Mouse (Mus musculus) forebrain, embryonic 12.5 days (tissue): ENCODE measurements around the gene Mfsd9. TPM values are rescaled to one million over a fixed set of nuclear protein-coding genes. Genes with fewer than 3 reads are reported as not detected.
A peak's percentile ranks its signal among the peaks of the same experiment; 100 is the strongest.

Source experiments
- ATAC-seq: fragments of 200-750 bp; cut with Nextera tagmentation; 2 replicates; pipeline ENCODE4 v1.8.0; 2017; ENCODE audit warnings: moderate TSS enrichment; ENCODE audit not compliant: low FRiP score
- H3K27ac ChIP-seq: fragments of 300-500 bp; sonication (generic); 2 replicates; pipeline ENCODE4 v1.5.1; 2016; ENCODE audit warnings: mild to moderate bottlenecking
- H3K27me3 ChIP-seq: fragments of 300-500 bp; sonication (generic); 2 replicates; pipeline ENCODE4 v1.6.1; 2016; ENCODE audit warnings: mild to moderate bottlenecking
- H3K36me3 ChIP-seq: fragments of 300-500 bp; sonication (generic); replicated peaks from 2 replicates; pipeline ENCODE4 v1.6.1; 2016; ENCODE audit warnings: mild to moderate bottlenecking
- H3K4me1 ChIP-seq: fragments of 300-500 bp; sonication (generic); 2 replicates; pipeline ENCODE4 v1.6.1; 2016
- H3K4me2 ChIP-seq: fragments of 300-500 bp; sonication (generic); 2 replicates; pipeline ENCODE4 v1.6.1; 2016; ENCODE audit warnings: mild to moderate bottlenecking, moderate library complexity
- H3K4me3 ChIP-seq: fragments of 300-500 bp; sonication (generic); replicated peaks from 2 replicates; pipeline ENCODE4 v1.5.1; 2016; ENCODE audit warnings: mild to moderate bottlenecking
- H3K9ac ChIP-seq: fragments of 300-500 bp; sonication (generic); 2 replicates; pipeline ENCODE4 v1.6.1; 2016; ENCODE audit warnings: mild to moderate bottlenecking
- H3K9me3 ChIP-seq: fragments of 300-500 bp; sonication (generic); 2 replicates; pipeline ENCODE4 v1.6.1; 2016
- WGBS: fragments of 180-500 bp; shearing (Covaris S2); methylation state at CpG from one replicate; pipeline ENCODE4 v1.1.7; 2016; 5-methylcytosine and 5-hydroxymethylcytosine counted together
- polyA plus RNA-seq: library from polyadenylated mRNA; unstranded; fragments of >200 nt; fragmentation: Nextera tagmentation; extraction: Ambion mirVana; gene quantifications from 2 replicates; pipeline ENCODE4 v1.2.1, GENCODE M21; 2016

Gene Mfsd9
- 3.0 and 3.2 TPM in 2 replicates for polyA plus RNA-seq

GRCm38 (mm10) chr1:40790324-40791141 lies at the start of gene Mfsd9:
Mfsd9 (minus strand) TSS chr1:40790687.
- Histone ChIP-seq H3K9me3 (no peaks in the 10 kb centered on the region), H3K4me3 (peak within 1 kb of the TSS; percentile 55), H3K27ac (peak within 1 kb of the TSS; percentile 56; the same call in 1 of the 2 replicates), H3K9ac (peak within 1 kb of the TSS; percentile 47), H3K4me2 (peak within 1 kb of the TSS; percentile 71), H3K27me3 (no peaks in the 10 kb centered on the region), H3K4me1 (peaks cover 15% of the 10 kb centered on the region), H3K36me3 (no peaks in the 10 kb centered on the region)
- ATAC-seq = peak; percentile 93
- 3% methylated on average over 36 of the region's 38 CpGs for WGBS

DNA sequence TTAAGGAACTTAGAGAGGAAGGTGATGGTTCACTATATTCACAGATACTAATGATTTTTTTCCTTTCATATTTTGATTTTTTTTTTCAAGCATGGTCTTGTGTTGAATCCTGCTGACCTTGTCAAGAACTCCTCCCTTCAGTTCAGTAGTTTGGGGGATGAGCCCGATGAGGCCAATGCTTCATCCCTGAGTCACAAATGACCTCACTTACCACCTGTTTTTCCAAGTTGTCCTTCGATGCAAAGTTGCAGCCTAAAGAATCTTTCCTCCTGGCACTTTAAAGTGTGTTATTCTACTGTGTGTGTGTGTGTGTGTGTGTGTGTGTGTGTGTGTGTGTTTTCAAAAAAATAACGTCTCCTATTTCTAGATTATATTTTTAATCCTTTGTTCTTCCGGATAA lies 45.0 kb upstream of the Mfsd9 start:
- no peaks in the 10 kb centered on the region for H3K27me3 ChIP-seq
- ATAC-seq = no peak
- no peak overlapping the region for H3K4me2 ChIP-seq
- no peak overlapping the region for H3K27ac ChIP-seq
- H3K9me3 ChIP-seq = no peaks in the 10 kb centered on the region
- H3K4me1 ChIP-seq = 0 out of 2 replicates have a peak, but pooled peaks cover 4% of the 10 kb centered on the region
- WGBS = 87% methylated on average over 4 of the region's 4 CpGs
- no peak overlapping the region for H3K4me3 ChIP-seq
- H3K9ac ChIP-seq = no peak overlapping the region
- no peaks in the 10 kb centered on the region for H3K36me3 ChIP-seq

DNA sequence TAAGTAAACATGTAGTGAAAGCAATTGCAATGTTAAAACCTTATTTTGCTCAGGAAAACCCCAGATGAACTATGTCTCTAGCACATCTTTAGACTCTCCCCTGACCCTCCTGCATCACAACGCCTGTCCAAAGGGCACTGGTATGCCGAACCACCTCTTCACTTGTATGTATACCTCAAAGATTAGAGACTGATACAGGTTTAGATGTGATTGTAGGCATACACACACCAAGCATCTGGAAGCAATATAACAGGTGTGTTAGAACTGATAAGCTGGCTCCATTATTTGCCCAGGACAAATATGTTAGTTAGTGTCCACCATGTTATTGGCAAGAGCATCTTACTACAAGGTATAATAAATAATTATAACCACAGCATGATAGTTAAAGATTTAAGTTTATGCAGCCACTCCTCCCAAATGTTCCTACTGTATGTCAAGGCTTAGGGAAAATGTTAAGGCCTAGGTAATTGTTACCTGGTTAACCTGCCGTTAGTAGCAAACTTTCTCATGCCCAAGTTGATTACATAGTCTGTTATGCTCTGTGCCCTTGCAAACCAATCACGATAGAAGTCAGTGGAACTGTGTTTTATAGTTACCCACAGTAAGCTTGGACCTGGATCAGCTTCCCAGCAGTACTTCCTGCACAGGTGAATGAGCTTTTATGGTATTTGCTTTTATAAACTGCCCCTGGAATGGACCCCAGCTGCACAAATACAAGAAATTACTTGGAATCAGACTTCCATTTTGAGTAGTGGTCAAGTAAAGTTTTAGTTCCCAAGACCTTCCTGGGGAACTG lies 40.4 kb upstream of the Mfsd9 start:
- no peak for ATAC-seq
- Histone ChIP-seq H3K27me3 (no peaks in the 10 kb centered on the region), H3K27ac (no peak overlapping the region), H3K36me3 (no peaks in the 10 kb centered on the region), H3K4me1 (0 out of 2 replicates have a peak, but pooled peaks cover 2% of the 10 kb centered on the region), H3K4me2 (no peak overlapping the region), H3K9me3 (no peaks in the 10 kb centered on the region), H3K9ac (no peak overlapping the region), H3K4me3 (no peak overlapping the region)
- 84% methylated on average over 4 of the region's 4 CpGs for WGBS

GRCm38 (mm10) chr1:40829213-40829914 lies 38.9 kb upstream of the Mfsd9 start:
- H3K9ac ChIP-seq = no peak overlapping the region
- H3K27me3 ChIP-seq = no peaks in the 10 kb centered on the region
- no peak for ATAC-seq
- H3K4me2 ChIP-seq = no peak overlapping the region
- H3K4me1 ChIP-seq = no peaks in the 10 kb centered on the region
- 86% methylated on average over 10 of the region's 10 CpGs for WGBS
- no peak overlapping the region for H3K4me3 ChIP-seq
- H3K27ac ChIP-seq = no peak overlapping the region
- H3K9me3 ChIP-seq = no peaks in the 10 kb centered on the region
- H3K36me3 ChIP-seq = no peaks in the 10 kb centered on the region

DNA sequence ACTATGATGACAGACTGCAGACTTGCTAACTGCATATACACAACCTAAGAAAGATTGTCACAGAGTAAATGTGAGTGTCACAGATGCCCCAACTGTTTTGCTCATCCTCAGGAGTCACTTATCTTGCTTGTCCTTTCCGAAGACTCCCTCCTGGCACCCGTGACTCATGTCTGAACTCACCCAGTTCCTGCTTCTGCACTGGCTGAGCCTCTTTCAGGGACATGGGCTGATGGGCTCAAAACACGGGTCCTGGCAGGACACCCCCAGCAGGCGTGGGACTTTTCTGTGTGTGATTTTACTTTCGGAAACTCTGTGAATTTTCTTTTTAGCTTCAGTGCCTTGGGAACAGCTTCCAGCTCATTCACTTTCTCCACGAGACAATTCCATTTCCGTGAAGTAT lies 35.3 kb upstream of the Mfsd9 start:
- no peaks in the 10 kb centered on the region for H3K9me3 ChIP-seq
- no peaks in the 10 kb centered on the region for H3K27me3 ChIP-seq
- WGBS = 74% methylated on average over 7 of the region's 7 CpGs
- H3K36me3 ChIP-seq = no peaks in the 10 kb centered on the region
- ATAC-seq = no peak
- no peak overlapping the region for H3K4me3 ChIP-seq
- H3K4me1 ChIP-seq = no peaks in the 10 kb centered on the region
- H3K27ac ChIP-seq = no peak overlapping the region
- no peak overlapping the region for H3K4me2 ChIP-seq
- no peak overlapping the region for H3K9ac ChIP-seq

DNA sequence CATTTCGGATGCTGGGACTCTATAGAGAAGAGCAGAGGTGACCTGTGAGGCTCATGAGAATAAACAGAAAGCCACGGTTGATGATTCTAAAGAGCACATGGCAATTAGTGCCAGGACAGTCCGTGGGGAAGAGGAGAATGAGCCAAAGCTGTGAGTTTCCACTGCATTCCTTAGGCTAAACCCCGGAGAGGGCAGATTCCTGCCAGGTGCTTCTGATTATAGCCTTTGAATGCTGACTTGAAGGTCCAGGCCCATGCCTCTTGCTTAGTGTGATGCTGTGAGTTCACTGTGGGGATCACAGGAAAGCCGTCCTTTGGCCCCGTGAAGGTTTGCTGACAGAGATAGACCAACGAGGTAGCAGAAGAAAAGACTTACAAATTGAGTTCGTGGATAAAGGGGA lies 34.4 kb upstream of the Mfsd9 start:
- Histone ChIP-seq H3K36me3 (no peaks in the 10 kb centered on the region), H3K27me3 (no peaks in the 10 kb centered on the region), H3K9me3 (no peaks in the 10 kb centered on the region), H3K9ac (no peak overlapping the region), H3K4me2 (no peak overlapping the region), H3K4me1 (no peaks in the 10 kb centered on the region), H3K4me3 (no peak overlapping the region), H3K27ac (no peak overlapping the region)
- 75% methylated on average over 8 of the region's 8 CpGs for WGBS
- no peak for ATAC-seq

DNA sequence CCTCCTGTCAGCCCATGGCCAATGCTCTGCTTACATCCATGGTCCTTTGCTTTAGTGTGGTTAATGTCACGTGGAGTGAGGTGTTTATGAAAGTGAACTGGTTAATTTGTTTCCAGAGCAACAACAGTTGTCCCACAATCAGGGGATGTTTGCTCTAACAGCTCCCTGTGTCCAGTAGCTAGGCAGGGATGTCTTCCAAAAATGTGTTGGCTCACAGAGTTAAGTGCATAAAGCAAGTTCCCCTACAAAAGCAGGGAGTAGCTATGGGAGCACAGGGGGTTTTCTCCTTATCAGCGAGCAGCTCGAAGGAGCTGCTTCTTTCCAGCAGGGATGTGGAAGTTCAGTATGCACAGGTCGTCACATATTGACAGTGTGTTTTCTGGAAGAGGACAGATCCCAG lies 34.0 kb upstream of the Mfsd9 start:
- Histone ChIP-seq H3K36me3 (no peaks in the 10 kb centered on the region), H3K4me2 (no peak overlapping the region), H3K27ac (no peak overlapping the region), H3K27me3 (no peaks in the 10 kb centered on the region), H3K4me3 (no peak overlapping the region), H3K9me3 (no peaks in the 10 kb centered on the region), H3K9ac (no peak overlapping the region), H3K4me1 (no peaks in the 10 kb centered on the region)
- no peak for ATAC-seq
- WGBS = 73% methylated on average over 4 of the region's 4 CpGs

GRCm38 (mm10) chr1:40815071-40815845 lies 24.8 kb upstream of the Mfsd9 start:
- H3K4me2 ChIP-seq = no peak overlapping the region
- no peak for ATAC-seq
- H3K4me3 ChIP-seq = no peak overlapping the region
- H3K9me3 ChIP-seq = no peaks in the 10 kb centered on the region
- no peaks in the 10 kb centered on the region; the same call in 1 of the 2 replicates for H3K27me3 ChIP-seq
- no peak overlapping the region for H3K27ac ChIP-seq
- no peaks in the 10 kb centered on the region for H3K4me1 ChIP-seq
- 73% methylated on average over 16 of the region's 16 CpGs for WGBS
- H3K36me3 ChIP-seq = no peaks in the 10 kb centered on the region
- no peak overlapping the region for H3K9ac ChIP-seq

DNA sequence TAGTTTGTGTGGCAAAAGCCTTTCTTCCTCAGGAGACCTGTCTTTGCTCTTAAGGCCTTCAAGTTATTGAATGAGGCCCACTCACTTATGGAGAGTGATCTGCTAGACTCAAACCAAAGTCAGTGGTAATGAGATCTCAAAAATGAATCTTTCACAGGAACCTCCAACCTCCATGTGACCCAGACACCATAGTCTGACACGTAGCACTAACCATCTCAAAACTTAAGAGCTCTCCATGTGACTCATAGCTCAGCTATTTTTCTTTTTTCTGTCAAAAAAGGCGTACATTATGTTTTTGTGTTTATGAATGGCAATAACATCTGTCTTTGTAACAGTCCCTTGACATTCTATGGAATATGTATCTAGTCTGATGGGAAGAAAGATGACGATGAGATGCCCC lies 18.2 kb upstream of the Mfsd9 start:
- no peak overlapping the region for H3K4me2 ChIP-seq
- no peak overlapping the region for H3K4me3 ChIP-seq
- no peaks in the 10 kb centered on the region for H3K9me3 ChIP-seq
- WGBS = 90% methylated on average over 3 of the region's 3 CpGs
- H3K27me3 ChIP-seq = no peaks in the 10 kb centered on the region; the same call in 1 of the 2 replicates
- ATAC-seq = no peak
- no peaks in the 10 kb centered on the region for H3K4me1 ChIP-seq
- no peak overlapping the region for H3K9ac ChIP-seq
- H3K27ac ChIP-seq = no peak overlapping the region
- H3K36me3 ChIP-seq = no peaks in the 10 kb centered on the region

DNA sequence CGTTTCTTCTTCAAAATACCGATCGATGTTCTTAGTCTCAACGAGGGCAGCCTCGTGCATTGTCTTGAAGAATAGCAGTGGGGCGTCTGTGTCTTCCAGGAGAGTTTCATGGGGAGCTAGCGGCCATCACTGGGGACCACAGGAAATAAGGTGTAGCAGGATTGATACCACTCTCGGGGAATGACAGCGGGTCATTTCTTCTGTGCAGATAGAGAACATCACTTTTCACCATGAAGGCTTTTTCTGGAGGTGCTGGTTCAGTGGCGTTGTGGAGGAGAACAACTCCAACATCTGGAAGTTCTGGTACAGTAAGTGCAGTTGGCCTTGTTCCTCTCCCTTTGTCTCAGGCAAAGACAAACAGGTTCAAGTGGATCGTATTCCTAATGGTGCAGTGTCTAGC lies 15.4 kb upstream of the Mfsd9 start:
- H3K27ac ChIP-seq = no peak overlapping the region
- H3K4me1 ChIP-seq = no peaks in the 10 kb centered on the region
- ATAC-seq = no peak
- no peaks in the 10 kb centered on the region for H3K36me3 ChIP-seq
- H3K4me2 ChIP-seq = no peak overlapping the region
- no peak overlapping the region for H3K9ac ChIP-seq
- no peaks in the 10 kb centered on the region for H3K9me3 ChIP-seq
- H3K4me3 ChIP-seq = no peak overlapping the region
- no peaks in the 10 kb centered on the region for H3K27me3 ChIP-seq
- WGBS = 90% methylated on average over 11 of the region's 11 CpGs

- no peak within 1 kb of the TSS for H3K4me2 ChIP-seq
- no peaks in the 10 kb centered on the region for H3K27me3 ChIP-seq
- no peak within 1 kb of the TSS for H3K9ac ChIP-seq
- no peak within 1 kb of the TSS for H3K27ac ChIP-seq
- ATAC-seq = no peak
- H3K9me3 ChIP-seq = no peaks in the 10 kb centered on the region
- no peaks in the 10 kb centered on the region for H3K36me3 ChIP-seq
- H3K4me3 ChIP-seq = no peak within 1 kb of the TSS
- 72% methylated on average over 9 of the region's 9 CpGs for WGBS
- no peaks in the 10 kb centered on the region for H3K4me1 ChIP-seq
These were observed 14.9 kb upstream of the Mfsd9 start, which contains the start of gene Tmem182 for GRCm38 (mm10) chr1:40805351-40805750. Tmem182 (plus strand) TSS chr1:40805601.
